Mouse (Mus musculus) CH12.LX (cell line): ENCODE measurements around the gene Marc1. TPM values are rescaled to one million over a fixed set of nuclear protein-coding genes. Genes with fewer than 3 reads are reported as not detected.

Experiments used
- DNase-seq: peaks from one replicate; pipeline ENCODE4 v3.0.0-alpha.2; 2013; ENCODE audit errors: extremely low read depth
- H3K27ac ChIP-seq: 2 replicates; pipeline ENCODE4 v1.5.1; 2012; ENCODE audit warnings: low read depth, mild to moderate bottlenecking, control low read depth, moderate library complexity; ENCODE audit not compliant: insufficient read depth
- H3K27me3 ChIP-seq: replicated peaks from 2 replicates; pipeline ENCODE3; 2012; ENCODE audit warnings: inconsistent platforms
- H3K36me3 ChIP-seq, 2 experiments: replicated peaks in 1 of 2; 2 replicates each; pipeline versions ENCODE3 to v1.6.1; 2012; ENCODE audit warnings: inconsistent platforms in 1 of 2, low read length in 1 of 2, mild to moderate bottlenecking in 1 of 2, mixed read lengths in 1 of 2, moderate library complexity in 1 of 2; ENCODE audit not compliant: control insufficient read depth in 1 of 2, insufficient read depth in 1 of 2
- H3K4me1 ChIP-seq, 2 experiments: 2 replicates each; pipeline ENCODE4 v1.6.1; 2012; ENCODE audit warnings: inconsistent platforms in 1 of 2, moderate library complexity in 1 of 2; ENCODE audit not compliant: insufficient read depth in 2 of 2, control insufficient read depth in 1 of 2
- H3K4me2 ChIP-seq: 2 replicates; pipeline ENCODE4 v1.6.1; 2012; ENCODE audit warnings: low read depth, mild to moderate bottlenecking, control low read depth; ENCODE audit not compliant: poor library complexity, insufficient read depth, severe bottlenecking
- H3K4me3 ChIP-seq, 3 experiments: fragments of 150-350 bp in 1 of 3; sonication (generic) in 1 of 3; replicated peaks in 1 of 3; 2 replicates each; pipeline versions ENCODE3 to v1.5.1; 2011 to 2012; ENCODE audit warnings: low read depth in 2 of 3, low read length in 2 of 3, mild to moderate bottlenecking in 2 of 3, moderate library complexity in 2 of 3, control low read depth in 1 of 3, improper control_type of control experiment in 1 of 3, inconsistent platforms in 1 of 3, mixed read lengths in 1 of 3; ENCODE audit not compliant: poor library complexity in 1 of 3
- H3K79me2 ChIP-seq: replicated peaks from 2 replicates; pipeline ENCODE4 v1.6.1; 2012; ENCODE audit warnings: mild to moderate bottlenecking, moderate library complexity; ENCODE audit not compliant: control insufficient read depth, poor library complexity, insufficient read depth, severe bottlenecking; ENCODE audit errors: extremely low read depth
- H3K9ac ChIP-seq: 2 replicates; pipeline ENCODE4 v1.6.1; 2012; ENCODE audit warnings: low read depth, mild to moderate bottlenecking, control low read depth, moderate library complexity; ENCODE audit not compliant: insufficient read depth
- H3K9me3 ChIP-seq: replicated peaks from 2 replicates; pipeline ENCODE3; 2012; ENCODE audit warnings: low read length, inconsistent platforms, mixed read lengths
- BHLHE40 ChIP-seq: IDR thresholded peaks from 2 replicates; pipeline ENCODE4 v1.6.1; 2011; ENCODE audit warnings: mild to moderate bottlenecking, low read depth, low read length, improper control_type of control experiment
- CHD2 ChIP-seq: IDR thresholded peaks from 2 replicates; pipeline ENCODE4 v1.6.1; 2011; ENCODE audit warnings: low read length, improper control_type of control experiment
- CTCF ChIP-seq, 2 experiments: IDR thresholded peaks in 1 of 2; conservative IDR thresholded peaks in 1 of 2; 2 replicates each; pipeline ENCODE4 v1.5.1; 2011 to 2012; ENCODE audit warnings: low read depth in 2 of 2, low read length in 2 of 2, improper control_type of control experiment in 1 of 2, inconsistent platforms in 1 of 2, mild to moderate bottlenecking in 1 of 2, moderate library complexity in 1 of 2
- E2F4 ChIP-seq: IDR thresholded peaks from 2 replicates; pipeline ENCODE4 v1.6.1; 2011; ENCODE audit warnings: low read depth, low read length, improper control_type of control experiment; ENCODE audit not compliant: insufficient replicate concordance
- ELF1 ChIP-seq: IDR thresholded peaks from 2 replicates; pipeline ENCODE4 v1.6.1; 2014; ENCODE audit warnings: low read depth, mild to moderate bottlenecking, inconsistent platforms, low read length, improper control_type of control experiment
- EP300 ChIP-seq: IDR thresholded peaks from 2 replicates; pipeline ENCODE4 v1.6.1; 2011; ENCODE audit warnings: low read length, improper control_type of control experiment
- ETS1 ChIP-seq: conservative IDR thresholded peaks from 2 replicates; pipeline ENCODE4 v1.6.1; 2012; ENCODE audit warnings: low read depth, mild to moderate bottlenecking, inconsistent platforms, low read length, improper control_type of control experiment, moderate library complexity
- HCFC1 ChIP-seq: IDR thresholded peaks from 2 replicates; pipeline ENCODE4 v1.6.1; 2012; ENCODE audit warnings: low read depth, mild to moderate bottlenecking, inconsistent platforms, low read length, improper control_type of control experiment
- IRF4 ChIP-seq: IDR thresholded peaks from 2 replicates; pipeline ENCODE4 v1.6.1; 2014; ENCODE audit warnings: low read depth, mild to moderate bottlenecking, inconsistent platforms, low read length, improper control_type of control experiment
- JUND ChIP-seq: conservative IDR thresholded peaks from 2 replicates; pipeline ENCODE4 v1.6.1; 2011; ENCODE audit warnings: low read depth, low read length, improper control_type of control experiment
- KAT2A ChIP-seq: IDR thresholded peaks from 2 replicates; pipeline ENCODE4 v1.6.1; 2012; ENCODE audit warnings: low read length, improper control_type of control experiment, inconsistent platforms; ENCODE audit not compliant: insufficient replicate concordance
- MAFK ChIP-seq: IDR thresholded peaks from 2 replicates; pipeline ENCODE4 v1.6.1; 2011; ENCODE audit warnings: low read length, improper control_type of control experiment; ENCODE audit not compliant: insufficient replicate concordance
- MAX ChIP-seq: IDR thresholded peaks from 2 replicates; pipeline ENCODE4 v1.6.1; 2011; ENCODE audit warnings: low read length, improper control_type of control experiment
- MAZ ChIP-seq: IDR thresholded peaks from 2 replicates; pipeline ENCODE4 v1.6.1; 2012; ENCODE audit warnings: low read depth, mild to moderate bottlenecking, inconsistent platforms, low read length, improper control_type of control experiment, moderate library complexity
- MEF2A ChIP-seq: IDR thresholded peaks from 2 replicates; pipeline ENCODE4 v1.6.1; 2014; ENCODE audit warnings: low read depth, mild to moderate bottlenecking, inconsistent platforms, low read length, improper control_type of control experiment, borderline replicate concordance
- MXI1 ChIP-seq: IDR thresholded peaks from 2 replicates; pipeline ENCODE4 v1.6.1; 2011; ENCODE audit warnings: mild to moderate bottlenecking, low read depth, low read length, improper control_type of control experiment
- MYC ChIP-seq: IDR thresholded peaks from 2 replicates; pipeline ENCODE4 v1.6.1; 2011; ENCODE audit warnings: low read depth, mild to moderate bottlenecking, improper control_type of control experiment, low read length
- NELFE ChIP-seq: IDR thresholded peaks from 2 replicates; pipeline ENCODE4 v1.6.1; 2011; ENCODE audit warnings: low read depth, low read length, improper control_type of control experiment
- NRF1 ChIP-seq: IDR thresholded peaks from 2 replicates; pipeline ENCODE4 v1.6.1; 2014; ENCODE audit warnings: low read depth, mild to moderate bottlenecking, inconsistent platforms, low read length, improper control_type of control experiment, moderate library complexity
- POLR2AphosphoS2 ChIP-seq: IDR thresholded peaks from 2 replicates; pipeline ENCODE4 v1.6.1; 2011; ENCODE audit warnings: low read depth, low read length, improper control_type of control experiment
- RAD21 ChIP-seq: IDR thresholded peaks from 2 replicates; pipeline ENCODE4 v1.6.1; 2011; ENCODE audit warnings: low read depth, mild to moderate bottlenecking, low read length, improper control_type of control experiment, moderate library complexity
- TBP ChIP-seq: conservative IDR thresholded peaks from 2 replicates; pipeline ENCODE4 v1.6.1; 2011; ENCODE audit warnings: low read depth, low read length, improper control_type of control experiment
- TCF12 ChIP-seq: IDR thresholded peaks from 2 replicates; pipeline ENCODE4 v1.6.1; 2014; ENCODE audit warnings: low read depth, mild to moderate bottlenecking, inconsistent platforms, low read length, improper control_type of control experiment
- USF1 ChIP-seq: IDR thresholded peaks from 2 replicates; pipeline ENCODE4 v1.6.1; 2014; ENCODE audit warnings: low read depth, mild to moderate bottlenecking, inconsistent platforms, low read length, improper control_type of control experiment
- USF2 ChIP-seq: conservative IDR thresholded peaks from 2 replicates; pipeline ENCODE4 v1.6.1; 2011; ENCODE audit warnings: low read depth, low read length, improper control_type of control experiment
- ZKSCAN1 ChIP-seq: IDR thresholded peaks from 2 replicates; pipeline ENCODE4 v1.6.1; 2012; ENCODE audit warnings: low read depth, inconsistent platforms, low read length, improper control_type of control experiment, borderline replicate concordance
- ZMIZ1 ChIP-seq: IDR thresholded peaks from 2 replicates; pipeline ENCODE4 v1.6.1; 2012; ENCODE audit warnings: low read depth, mild to moderate bottlenecking, inconsistent platforms, low read length, improper control_type of control experiment
- ZNF384 ChIP-seq: IDR thresholded peaks from 2 replicates; pipeline ENCODE4 v1.6.1; 2012; ENCODE audit warnings: low read depth, low read length, improper control_type of control experiment, inconsistent platforms
- dilution Hi-C: fragments of 300-500 bp; cut with MboI; formaldehyde crosslinking; loops from 2 replicates; pipeline ENCODE4 v1.14.3; 2020; ENCODE audit warnings: low sequenced_read_pairs; ENCODE audit not compliant: extremely low pct_unique_long_range_greater_than_20kb, extremely low pct_ligation_motif_present
- in situ Hi-C: fragments of 300-500 bp; cut with MboI; formaldehyde crosslinking; loops from 3 replicates; pipeline ENCODE4 v1.14.3; 2019; ENCODE audit warnings: low sequenced_read_pairs, low pct_ligation_motif_present, low pct_unique_long_range_greater_than_20kb, mixed read lengths
- polyA plus RNA-seq: library from polyadenylated mRNA; unstranded; fragments of >175 nt; gene quantifications from 2 replicates; pipeline ENCODE4 v1.2.1, GENCODE M21; 2012; ENCODE audit warnings: low read depth; ENCODE audit not compliant: insufficient read length
- total RNA-seq, 2 experiments: library from RNA; depleted of rRNA; stranded (reverse); fragments of 300-350 nt in 1 of 2; fragments of >200 nt in 1 of 2; gene quantifications; 2 replicates each; pipeline ENCODE4 v1.2.3; 2012 to 2014

Marc1 gene
- total RNA-seq (2012; rRNA removed) (not detected in 2 replicates), total RNA-seq (2014; rRNA removed) (not detected in 2 replicates), polyA plus RNA-seq (not detected in 2 replicates)

DNA sequence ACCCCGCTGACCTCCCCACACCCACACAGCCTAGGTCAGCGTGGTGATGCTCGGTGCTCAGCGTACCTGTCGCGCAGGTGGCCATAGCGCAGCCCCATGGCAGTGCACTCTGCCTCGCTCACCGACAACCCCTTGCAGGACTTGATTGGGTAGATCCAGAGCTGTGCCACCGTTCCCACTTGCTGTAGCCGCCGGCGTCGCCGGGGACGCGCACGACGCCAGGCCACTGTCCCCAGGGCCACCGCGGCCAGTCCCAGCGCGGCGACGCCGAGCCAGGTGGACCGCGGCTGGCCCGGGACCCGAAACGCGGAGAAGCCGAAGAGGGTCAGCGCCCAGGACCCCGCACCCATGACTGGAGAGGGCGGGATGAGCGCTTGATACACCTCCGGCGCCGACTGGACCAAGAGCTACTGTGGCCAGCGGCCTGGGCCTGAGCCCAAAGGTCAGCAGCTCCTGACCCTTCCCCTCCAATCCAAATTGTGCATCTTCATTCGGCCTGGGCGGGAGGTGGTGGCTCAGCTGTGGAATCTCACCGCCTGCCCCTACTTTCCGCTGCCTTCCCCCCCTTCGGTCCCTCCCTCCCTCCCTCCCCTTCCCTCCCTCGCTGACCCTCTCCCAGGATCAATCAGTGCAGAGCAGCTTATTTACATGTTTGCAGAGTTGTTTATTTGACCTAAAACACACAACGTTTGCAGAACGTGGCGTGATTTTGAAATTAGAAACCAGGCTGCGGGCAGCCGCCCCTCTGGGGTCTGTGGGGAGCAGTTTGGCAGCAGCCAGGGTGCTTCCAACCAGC lies at the start of gene Marc1:
Marc1 (minus strand) TSS at position 534 of the 796 bp plus-strand sequence.
- Histone ChIP-seq H3K9ac (no peak within 1 kb of the TSS), H3K79me2 (no peaks in the 10 kb centered on the region), H3K36me3 (peaks cover 2 to 25% of the 10 kb centered on the region in 2 experiments), H3K9me3 (no peaks in the 10 kb centered on the region), H3K4me1 (peaks cover 0 to 6% of the 10 kb centered on the region in 2 experiments; a peak in 2 of 4 replicates), H3K4me3 (no peak within 1 kb of the TSS), H3K4me2 (no peak within 1 kb of the TSS), H3K27ac (no peak within 1 kb of the TSS), H3K27me3 (no peaks in the 10 kb centered on the region)
- dilution Hi-C loops, result no loop called here
- in situ Hi-C loops, result no loop called here
- DNase-seq, result no peak
- TF ChIP-seq NRF1, result no peak
- no peak for TF ChIP-seq MEF2A
- no peak for TF ChIP-seq RAD21
- no peak for TF ChIP-seq CHD2
- TF ChIP-seq MXI1, result no peak
- TF ChIP-seq ZMIZ1, result no peak
- no peak for TF ChIP-seq TCF12
- no peak for TF ChIP-seq MAX
- TF ChIP-seq MAZ, result no peak
- no peak for TF ChIP-seq IRF4
- TF ChIP-seq EP300, result no peak
- no peak for TF ChIP-seq MYC
- no peak for TF ChIP-seq ETS1
- TF ChIP-seq ZKSCAN1, result no peak
- no peak for TF ChIP-seq HCFC1
- no peak for TF ChIP-seq MAFK
- TF ChIP-seq ZNF384, result no peak

DNA sequence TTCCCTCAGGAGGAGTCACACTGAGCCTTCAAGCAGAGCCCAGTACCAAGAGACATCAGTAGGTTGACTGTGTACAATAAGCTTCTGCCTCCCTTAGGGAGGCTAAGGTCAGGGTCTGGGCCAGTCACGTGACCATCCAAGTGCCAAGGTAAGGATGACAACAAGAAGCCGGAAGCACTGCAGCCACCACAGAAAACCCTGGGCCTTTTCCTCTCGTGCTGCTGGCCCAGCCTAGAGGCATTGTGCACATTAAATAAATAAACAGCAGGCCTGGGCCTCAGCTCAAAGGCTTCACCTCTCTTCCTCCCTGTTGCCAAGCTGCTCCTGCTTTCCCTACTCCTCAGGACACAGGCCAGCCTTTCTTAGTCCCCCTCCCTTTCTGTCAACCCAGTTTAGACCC lies 49.2 kb upstream of the Marc1 start:
- no peaks in the 10 kb centered on the region for H3K27me3 ChIP-seq
- DNase-seq, result no peak
- TF ChIP-seq POLR2AphosphoS2 (no peak), NELFE (no peak), BHLHE40 (no peak), ZMIZ1 (no peak), USF1 (no peak; the same call in 1 of the 2 replicates), CTCF (conservative IDR thresholded peaks at IDR 0.05 in 1 of 2, IDR thresholded peaks at IDR 0.05 in 1 of 2; ENCODE audit: low read depth in 2 of 2, low read length in 2 of 2) (no peak), EP300 (no peak), TBP (no peak), JUND (no peak), MEF2A (no peak), ELF1 (no peak), MAFK (no peak), MAX (no peak), E2F4 (no peak), IRF4 (no peak), USF2 (no peak), KAT2A (no peak)
- no peaks in the 10 kb centered on the region for H3K79me2 ChIP-seq
- no peak overlapping the region for H3K9ac ChIP-seq
- H3K36me3 ChIP-seq, result no peaks in the 10 kb centered on the region
- no peaks in the 10 kb centered on the region for H3K9me3 ChIP-seq
- dilution Hi-C loops, result no loop called here
- no peak overlapping the region for H3K27ac ChIP-seq
- peaks cover 0 to 7% of the 10 kb centered on the region in 2 experiments; a peak in 1 of 4 replicates for H3K4me1 ChIP-seq
- no peak overlapping the region for H3K4me3 ChIP-seq
- no peak overlapping the region for H3K4me2 ChIP-seq
- in situ Hi-C loops, result no loop called here
